Mouse (Mus musculus) embryonic facial prominence, embryonic 15.5 days (tissue): Measurements from ENCODE around the gene Snx30. TPM values are rescaled to one million over a fixed set of nuclear protein-coding genes. Genes with fewer than 3 reads are reported as not detected.

Experiments used
- ATAC-seq: fragments of 200-750 bp; cut with Nextera tagmentation; 2 replicates; pipeline ENCODE4 v1.8.0; 2017; ENCODE audit warnings: low read depth, moderate TSS enrichment; ENCODE audit not compliant: insufficient number of reproducible peaks, low FRiP score, low TSS enrichment
- H3K27ac ChIP-seq: fragments of 300-500 bp; sonication (generic); replicated peaks from 2 replicates; pipeline ENCODE4 v1.5.1; 2015; ENCODE audit warnings: mild to moderate bottlenecking, inconsistent platforms
- H3K27me3 ChIP-seq: fragments of 300-500 bp; sonication (generic); 2 replicates; pipeline ENCODE4 v1.6.1; 2015; ENCODE audit warnings: inconsistent platforms
- H3K36me3 ChIP-seq: fragments of 300-500 bp; sonication (generic); 2 replicates; pipeline ENCODE4 v1.6.1; 2015; ENCODE audit warnings: mild to moderate bottlenecking, inconsistent platforms
- H3K4me1 ChIP-seq: fragments of 300-500 bp; sonication (generic); 2 replicates; pipeline ENCODE4 v1.6.1; 2015; ENCODE audit warnings: inconsistent platforms
- H3K4me2 ChIP-seq: fragments of 300-500 bp; sonication (generic); replicated peaks from 2 replicates; pipeline ENCODE4 v1.6.1; 2015; ENCODE audit warnings: mild to moderate bottlenecking, inconsistent platforms
- H3K4me3 ChIP-seq: fragments of 300-500 bp; sonication (generic); replicated peaks from 2 replicates; pipeline ENCODE4 v1.5.1; 2015; ENCODE audit warnings: mild to moderate bottlenecking, inconsistent platforms
- H3K9ac ChIP-seq: fragments of 300-500 bp; sonication (generic); 2 replicates; pipeline ENCODE4 v1.6.1; 2015; ENCODE audit warnings: inconsistent platforms
- H3K9me3 ChIP-seq: fragments of 300-500 bp; sonication (generic); replicated peaks from 2 replicates; pipeline ENCODE4 v1.6.1; 2016; ENCODE audit warnings: inconsistent platforms
- WGBS: fragments of 180-500 bp; shearing (Covaris S2); methylation state at CpG from one replicate; pipeline ENCODE4 v1.1.7; 2015; 5-methylcytosine and 5-hydroxymethylcytosine counted together
- polyA plus RNA-seq: library from polyadenylated mRNA; unstranded; fragments of >200 nt; fragmentation: Nextera tagmentation; extraction: Ambion mirVana; gene quantifications from 2 replicates; pipeline ENCODE4 v1.2.1, GENCODE M21; 2015

Gene Snx30
- polyA plus RNA-seq, 1 experiment from 2014 or later, result 11.1 TPM

- Histone ChIP-seq H3K36me3 (no peaks in the 10 kb centered on the region), H3K27ac (no peak overlapping the region), H3K27me3 (no peaks in the 10 kb centered on the region), H3K4me1 (peaks cover 31% of the 10 kb centered on the region), H3K9me3 (no peaks in the 10 kb centered on the region), H3K9ac (no peak overlapping the region), H3K4me3 (no peak overlapping the region), H3K4me2 (no peak overlapping the region)
- WGBS, result 64% methylated on average over 6 of the region's 6 CpGs
- no peak for ATAC-seq
These were observed 67.6 kb downstream of the Snx30 start for GRCm38 (mm10) chr4:59873240-59873639.

- no peak overlapping the region for H3K4me3 ChIP-seq
- H3K27me3 ChIP-seq, result no peaks in the 10 kb centered on the region
- WGBS, result 42% methylated on average over 5 of the region's 5 CpGs
- no peak for ATAC-seq
- H3K4me1 ChIP-seq, result peaks cover 29% of the 10 kb centered on the region
- no peak overlapping the region for H3K9ac ChIP-seq
- no peaks in the 10 kb centered on the region for H3K9me3 ChIP-seq
- no peak overlapping the region for H3K4me2 ChIP-seq
- no peaks in the 10 kb centered on the region for H3K36me3 ChIP-seq
- H3K27ac ChIP-seq, result no peak overlapping the region
These were observed 68.2 kb downstream of the Snx30 start for GRCm38 (mm10) chr4:59873830-59874229.

GRCm38 (mm10) chr4:59876570-59876969 is 70.9 kb downstream of the Snx30 start:
- Histone ChIP-seq H3K4me3 (no peak overlapping the region), H3K9me3 (no peaks in the 10 kb centered on the region), H3K9ac (no peak overlapping the region), H3K27ac (no peak overlapping the region), H3K4me2 (no peak overlapping the region), H3K36me3 (peaks cover 10% of the 10 kb centered on the region; the same call in 1 of the 2 replicates), H3K4me1 (peaks cover 5% of the 10 kb centered on the region), H3K27me3 (no peaks in the 10 kb centered on the region)
- no peak for ATAC-seq
- WGBS, result 61% methylated on average over 6 of the region's 6 CpGs

GRCm38 (mm10) chr4:59877025-59877424 is 71.4 kb downstream of the Snx30 start:
- Histone ChIP-seq H3K27ac (no peak overlapping the region), H3K36me3 (peaks cover 15% of the 10 kb centered on the region), H3K9ac (no peak overlapping the region), H3K9me3 (no peaks in the 10 kb centered on the region), H3K4me2 (no peak overlapping the region), H3K4me3 (no peak overlapping the region), H3K27me3 (no peaks in the 10 kb centered on the region), H3K4me1 (peaks cover 5% of the 10 kb centered on the region)
- WGBS, result 60% methylated on average over 2 of the region's 2 CpGs
- ATAC-seq, result no peak

- ATAC-seq, result no peak
- Histone ChIP-seq H3K9ac (no peak overlapping the region), H3K4me3 (no peak overlapping the region), H3K27me3 (no peaks in the 10 kb centered on the region), H3K4me2 (no peak overlapping the region), H3K36me3 (peaks cover 21% of the 10 kb centered on the region), H3K27ac (no peak overlapping the region), H3K4me1 (peaks cover 5% of the 10 kb centered on the region), H3K9me3 (no peaks in the 10 kb centered on the region)
- WGBS, result 77% methylated on average over 8 of the region's 8 CpGs
These were observed 73.0 kb downstream of the Snx30 start for GRCm38 (mm10) chr4:59878595-59878994.

GRCm38 (mm10) chr4:59879444-59879843 is 73.8 kb downstream of the Snx30 start:
- no peak for ATAC-seq
- Histone ChIP-seq H3K27me3 (no peaks in the 10 kb centered on the region), H3K4me3 (no peak overlapping the region), H3K27ac (no peak overlapping the region), H3K9me3 (no peaks in the 10 kb centered on the region), H3K4me1 (no peaks in the 10 kb centered on the region), H3K4me2 (no peak overlapping the region), H3K9ac (no peak overlapping the region), H3K36me3 (peaks cover 21% of the 10 kb centered on the region)
- WGBS, result 85% methylated on average over 3 of the region's 3 CpGs

- H3K4me1 ChIP-seq, result no peaks in the 10 kb centered on the region
- H3K9ac ChIP-seq, result no peak overlapping the region
- H3K36me3 ChIP-seq, result peaks cover 26% of the 10 kb centered on the region
- no peaks in the 10 kb centered on the region for H3K9me3 ChIP-seq
- H3K4me3 ChIP-seq, result no peak overlapping the region
- no peak overlapping the region for H3K4me2 ChIP-seq
- ATAC-seq, result no peak
- 83% methylated on average over 5 of the region's 5 CpGs for WGBS
- H3K27ac ChIP-seq, result no peak overlapping the region
- H3K27me3 ChIP-seq, result no peaks in the 10 kb centered on the region
These were observed 75.1 kb downstream of the Snx30 start for GRCm38 (mm10) chr4:59880725-59881124.

GRCm38 (mm10) chr4:59881210-59881609 is 75.6 kb downstream of the Snx30 start:
- ATAC-seq, result no peak
- 64% methylated on average over 2 of the region's 2 CpGs for WGBS
- Histone ChIP-seq H3K36me3 (peaks cover 27% of the 10 kb centered on the region), H3K9ac (no peak overlapping the region), H3K4me2 (no peak overlapping the region), H3K9me3 (no peaks in the 10 kb centered on the region), H3K27ac (no peak overlapping the region), H3K4me1 (no peaks in the 10 kb centered on the region), H3K27me3 (no peaks in the 10 kb centered on the region), H3K4me3 (no peak overlapping the region)

GRCm38 (mm10) chr4:59884136-59884696 is 78.6 kb downstream of the Snx30 start:
- Histone ChIP-seq H3K4me1 (no peaks in the 10 kb centered on the region), H3K27ac (no peak overlapping the region), H3K9ac (no peak overlapping the region), H3K4me3 (no peak overlapping the region), H3K27me3 (no peaks in the 10 kb centered on the region), H3K36me3 (peaks cover 29% of the 10 kb centered on the region), H3K4me2 (no peak overlapping the region), H3K9me3 (no peaks in the 10 kb centered on the region)
- ATAC-seq, result 0 out of 2 replicates have a peak, but pooled peaks have one; percentile 29
- WGBS, result 86% methylated on average over 6 of the region's 6 CpGs

GRCm38 (mm10) chr4:59886281-59886680 is 80.6 kb downstream of the Snx30 start:
- Histone ChIP-seq H3K27me3 (no peaks in the 10 kb centered on the region), H3K4me1 (no peaks in the 10 kb centered on the region), H3K9ac (no peak overlapping the region), H3K36me3 (peaks cover 20% of the 10 kb centered on the region; the same call in 1 of the 2 replicates), H3K9me3 (no peaks in the 10 kb centered on the region), H3K4me2 (no peak overlapping the region), H3K27ac (no peak overlapping the region), H3K4me3 (no peak overlapping the region)
- no peak for ATAC-seq
- 91% methylated on average over 6 of the region's 6 CpGs for WGBS

- H3K9me3 ChIP-seq, result no peaks in the 10 kb centered on the region
- no peak for ATAC-seq
- H3K9ac ChIP-seq, result no peak overlapping the region
- H3K36me3 ChIP-seq, result peaks cover 16% of the 10 kb centered on the region; the same call in 1 of the 2 replicates
- H3K4me3 ChIP-seq, result no peak overlapping the region
- H3K27ac ChIP-seq, result no peak overlapping the region
- no peaks in the 10 kb centered on the region for H3K27me3 ChIP-seq
- WGBS, result 92% methylated on average over 5 of the region's 5 CpGs
- H3K4me2 ChIP-seq, result no peak overlapping the region
- no peaks in the 10 kb centered on the region for H3K4me1 ChIP-seq
These were observed 81.4 kb downstream of the Snx30 start for GRCm38 (mm10) chr4:59887011-59887410.

GRCm38 (mm10) chr4:59888014-59888413 is 82.4 kb downstream of the Snx30 start:
- 79% methylated on average over 5 of the region's 5 CpGs for whole genome bisulfite sequencing
- H3K4me2 ChIP-seq, result no peak overlapping the region

More at GRCm38 (mm10) chr4:59888014-59888413, 82.4 kb downstream of the Snx30 start:
- Histone ChIP-seq H3K4me1 (no peaks in the 10 kb centered on the region), H3K9ac (no peak overlapping the region), H3K27ac (no peak overlapping the region), H3K4me3 (no peak overlapping the region), H3K36me3 (0 out of 2 replicates have a peak, but pooled peaks cover 12% of the 10 kb centered on the region), H3K9me3 (no peaks in the 10 kb centered on the region), H3K27me3 (no peaks in the 10 kb centered on the region)
- ATAC-seq, result no peak
